Mouse (Mus musculus) liver, postnatal 0 days (tissue): Measurements from ENCODE around the gene Osbpl3.

Experiments
- CTCF ChIP-seq: sonication (generic); IDR thresholded peaks from 2 replicates; pipeline ENCODE4 v1.5.1; 2016; ENCODE audit warnings: antibody characterized with exemption, low read depth
- EP300 ChIP-seq: IDR thresholded peaks from 2 replicates; pipeline ENCODE4 v1.6.1; 2016; ENCODE audit warnings: antibody characterized with exemption, low read depth, mild to moderate bottlenecking

- TF ChIP-seq CTCF (no peak), EP300 (no peak)
Observed at GRCm38 (mm10) chr6:50377742-50378720, 78.0 kb downstream of the Osbpl3 start.
